Mouse (Mus musculus) urinary bladder, adult 18-20 months (tissue): ENCODE measurements around the gene Vgll4.
"Not testable (repeated sequence)": the region's sequence is repeated elsewhere in the genome, so short reads cannot be mapped to it uniquely, and the experiment has no call there.

Source experiments
- DNase-seq, 2 experiments: peaks; one replicate each; pipeline ENCODE4 v3.0.0; 2022; ENCODE audit warnings: low spot score in 2 of 2, mixed read lengths in 2 of 2

The Vgll4 gene

GRCm38 (mm10) chr6:114894548-114895106 lies 75.2 kb downstream of the Vgll4 start:
- no peak for DNase-seq

- peak in 1 of 2 experiments; percentile 63 for DNase-seq
These were observed 76.2 kb downstream of the Vgll4 start for GRCm38 (mm10) chr6:114893427-114894209.

- no peak for DNase-seq
These were observed 77.4 kb downstream of the Vgll4 start for GRCm38 (mm10) chr6:114892363-114892762.

- no peak for DNase-seq
These were observed 78.0 kb downstream of the Vgll4 start for GRCm38 (mm10) chr6:114891771-114892170.

GRCm38 (mm10) chr6:114891272-114891671 lies 78.5 kb downstream of the Vgll4 start:
- DNase-seq: no peak

GRCm38 (mm10) chr6:114890411-114891115 lies 79.2 kb downstream of the Vgll4 start:
- peak in 1 of 2 experiments; percentile 60 for DNase-seq

GRCm38 (mm10) chr6:114889971-114890370 lies 79.8 kb downstream of the Vgll4 start:
- not testable (repeated sequence) for DNase-seq

GRCm38 (mm10) chr6:114888922-114889321 lies 80.9 kb downstream of the Vgll4 start:
- peak; percentile 41 to 58 for DNase-seq

GRCm38 (mm10) chr6:114886504-114887361 lies 83.1 kb downstream of the Vgll4 start:
- no peak for DNase-seq

GRCm38 (mm10) chr6:114886012-114886411 lies 83.8 kb downstream of the Vgll4 start:
- no peak for DNase-seq

- DNase-seq: no peak
These were observed 84.7 kb downstream of the Vgll4 start for GRCm38 (mm10) chr6:114885129-114885528.

GRCm38 (mm10) chr6:114883261-114883740 lies 86.5 kb downstream of the Vgll4 start:
- DNase-seq: no peak

GRCm38 (mm10) chr6:114882675-114883074 lies 87.1 kb downstream of the Vgll4 start:
- DNase-seq: no peak

GRCm38 (mm10) chr6:114882212-114882611 lies 87.6 kb downstream of the Vgll4 start:
- no peak for DNase-seq

GRCm38 (mm10) chr6:114880798-114881197 lies 89.0 kb downstream of the Vgll4 start:
- DNase-seq: no peak

GRCm38 (mm10) chr6:114878841-114879520 lies 90.8 kb downstream of the Vgll4 start:
- DNase-seq: no peak

GRCm38 (mm10) chr6:114876546-114876945 lies 93.2 kb downstream of the Vgll4 start:
- no peak for DNase-seq

- no peak for DNase-seq
These were observed 93.8 kb downstream of the Vgll4 start for GRCm38 (mm10) chr6:114876033-114876432.

GRCm38 (mm10) chr6:114875018-114875558 lies 94.7 kb downstream of the Vgll4 start:
- DNase-seq: peak; percentile 89

GRCm38 (mm10) chr6:114874138-114874928 lies 95.5 kb downstream of the Vgll4 start:
- no peak for DNase-seq
